Mouse (Mus musculus) CD4-positive helper T cell, adult 2 months (primary cell): ENCODE results near the gene Fbn1.

Experiments used
- DNase-seq: peaks from one replicate; pipeline ENCODE4 v3.0.0-alpha.2; 2012; ENCODE audit warnings: low read depth, missing footprints, low spot score

Gene Fbn1

GRCm38 (mm10) chr2:125501526-125501925 is 6.3 kb downstream of the Fbn1 start:
- no peak for DNase-seq

DNA sequence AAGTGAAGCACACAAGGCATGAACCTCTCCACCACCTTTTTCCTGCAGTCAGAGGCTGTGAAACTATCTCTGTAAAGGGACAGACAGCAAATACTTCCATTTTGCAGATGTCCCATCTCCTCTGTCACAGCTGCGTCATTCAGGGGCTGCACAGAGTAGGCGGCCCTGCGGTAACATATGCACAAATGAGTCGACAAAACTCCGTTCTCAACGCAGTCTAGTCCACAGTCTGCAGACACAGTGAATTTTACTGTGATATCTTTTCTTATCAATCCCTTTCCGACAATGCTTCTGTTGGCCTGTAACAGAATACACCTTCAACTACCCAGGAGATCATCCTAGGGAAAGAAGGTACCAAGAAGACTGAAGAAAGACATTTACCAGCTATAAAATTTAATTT is 9.6 kb downstream of the Fbn1 start:
- no peak for DNase-seq

DNA sequence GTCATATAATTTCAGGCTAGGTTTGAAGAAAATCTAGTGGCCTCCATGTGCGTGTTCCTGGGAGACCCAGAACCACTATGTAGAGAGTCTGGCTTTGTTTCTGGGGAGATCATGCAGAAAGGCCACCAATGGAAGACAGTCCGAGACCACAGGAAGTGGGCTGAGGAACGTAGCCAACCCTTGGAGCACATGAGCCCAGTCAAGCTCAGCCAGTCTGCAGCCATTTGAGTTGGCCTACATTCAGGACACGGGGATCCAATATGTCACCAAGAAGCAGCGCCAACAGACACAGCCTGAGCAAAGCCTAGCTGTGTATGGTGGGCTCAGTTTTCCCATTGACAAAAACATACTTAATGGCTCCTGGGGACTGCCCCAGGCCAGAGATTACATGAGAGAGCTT is 11.1 kb downstream of the Fbn1 start:
- no peak for DNase-seq

- DNase-seq, result no peak
These were observed 12.7 kb downstream of the Fbn1 start for GRCm38 (mm10) chr2:125494831-125495812.

DNA sequence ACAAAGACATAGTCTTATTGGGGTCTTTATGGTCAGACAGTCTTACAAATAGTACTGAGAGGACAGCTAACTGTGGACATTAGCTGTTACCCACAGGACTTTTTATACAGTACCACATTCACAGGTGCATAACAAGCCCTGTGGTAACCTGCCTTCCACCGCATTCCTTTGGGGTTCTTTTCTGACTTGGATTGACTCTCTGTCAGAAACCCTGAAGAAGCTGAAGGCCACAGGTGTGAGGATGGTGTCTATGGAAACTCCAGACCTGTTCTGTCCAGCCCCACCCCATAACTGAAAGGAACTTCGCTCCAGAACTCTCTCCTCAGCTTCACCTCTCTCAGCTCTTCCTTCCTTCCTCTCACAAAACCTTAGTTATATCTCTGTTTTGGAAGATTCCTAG is 13.5 kb downstream of the Fbn1 start:
- no peak for DNase-seq

- DNase-seq, result no peak
These were observed 15.5 kb downstream of the Fbn1 start for GRCm38 (mm10) chr2:125492050-125492900.

GRCm38 (mm10) chr2:125489979-125490378 is 17.8 kb downstream of the Fbn1 start:
- DNase-seq, result no peak

DNA sequence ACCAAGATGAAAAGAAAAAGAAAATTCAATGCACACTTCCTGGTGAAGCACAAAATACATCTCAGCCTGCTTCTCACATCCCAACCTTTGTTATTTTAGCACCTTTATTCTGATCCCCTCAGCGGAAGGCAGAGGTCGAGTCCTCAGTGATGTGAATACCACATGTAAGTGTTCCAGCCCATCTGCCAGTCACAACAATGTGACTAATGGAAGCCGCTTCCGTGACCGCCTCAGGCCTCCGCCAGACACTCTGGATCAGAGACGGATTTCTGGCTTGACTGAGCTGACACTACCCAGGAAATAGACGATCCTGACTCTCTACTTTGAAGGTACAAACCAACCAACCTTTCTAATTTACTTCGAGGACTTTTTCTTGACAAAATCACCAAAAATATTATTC is 22.9 kb downstream of the Fbn1 start:
- no peak for DNase-seq

DNA sequence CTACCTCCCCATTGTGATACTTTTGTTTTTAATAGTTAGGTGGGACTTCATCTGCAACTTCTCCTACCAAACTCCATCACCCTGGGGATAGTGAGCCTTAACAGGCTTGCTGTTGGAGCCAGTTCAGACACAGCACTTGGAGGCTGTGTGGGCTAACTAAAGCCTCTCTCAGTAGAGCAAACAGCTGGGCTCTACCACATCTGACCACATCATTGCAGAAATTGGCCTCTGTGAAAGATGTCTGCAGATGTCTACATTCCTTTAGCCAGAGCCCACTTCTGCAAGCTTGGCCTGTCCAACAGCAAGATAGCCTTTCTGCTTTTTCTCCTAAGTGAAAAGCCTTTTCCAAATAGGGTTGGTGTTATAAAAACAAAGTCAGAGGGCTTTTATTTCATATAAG is 23.6 kb downstream of the Fbn1 start:
- no peak for DNase-seq

DNA sequence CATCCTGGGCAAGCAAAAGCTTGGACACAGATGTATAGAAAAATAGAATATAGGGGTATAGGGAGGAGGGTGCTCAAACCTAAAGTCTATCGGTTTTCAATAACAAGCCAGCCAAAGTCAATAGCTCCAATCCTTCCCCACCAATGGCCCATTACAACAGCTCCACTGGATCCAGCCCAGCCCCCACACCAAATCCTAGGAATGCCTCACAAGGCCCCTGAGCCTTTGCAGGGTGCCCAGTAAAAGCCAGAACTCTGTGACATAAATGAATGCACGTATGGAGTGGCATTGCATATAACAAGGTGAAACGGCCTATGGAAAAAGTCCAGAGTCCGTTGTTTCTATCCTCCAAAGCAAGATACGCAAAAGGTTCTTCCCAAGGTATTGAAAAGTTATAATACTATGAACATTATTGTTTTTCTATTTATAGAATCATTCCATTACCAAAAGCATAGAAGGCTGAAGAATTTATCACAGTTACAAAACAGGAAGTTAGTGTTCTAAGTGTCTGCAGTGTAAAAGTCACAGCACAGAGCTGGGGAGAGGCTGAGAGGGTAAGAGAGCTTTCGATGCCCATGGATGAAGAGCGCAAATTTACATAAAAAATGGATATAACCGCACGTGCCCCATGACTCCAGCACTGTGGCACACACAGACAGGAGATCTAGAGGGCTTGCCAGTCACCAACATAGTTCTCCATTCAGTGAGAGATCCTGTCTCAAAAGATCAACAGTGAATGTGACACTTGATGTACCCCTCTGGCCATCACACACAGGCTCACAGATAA is 26.1 kb downstream of the Fbn1 start:
- no peak for DNase-seq

DNA sequence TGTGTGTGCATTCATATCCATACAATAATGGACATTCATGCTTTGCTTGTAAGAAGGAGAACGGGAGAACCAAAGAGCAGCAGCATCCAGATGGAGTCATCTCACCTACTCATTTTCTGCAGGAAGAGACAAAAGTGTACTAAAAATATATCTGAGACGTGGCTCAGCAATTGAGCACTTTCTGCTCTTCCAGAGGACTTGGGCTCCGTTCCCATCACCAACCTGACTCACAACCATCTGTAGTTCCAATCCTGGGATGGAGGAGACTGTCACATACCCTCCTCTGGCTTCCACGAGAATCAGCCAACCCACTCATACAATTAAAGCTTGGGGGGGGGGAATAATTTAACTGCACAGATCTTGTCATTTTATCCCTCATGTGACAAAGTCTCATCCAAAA is 26.7 kb downstream of the Fbn1 start:
- DNase-seq, result no peak

GRCm38 (mm10) chr2:125480057-125480456 is 27.7 kb downstream of the Fbn1 start:
- no peak for DNase-seq

DNA sequence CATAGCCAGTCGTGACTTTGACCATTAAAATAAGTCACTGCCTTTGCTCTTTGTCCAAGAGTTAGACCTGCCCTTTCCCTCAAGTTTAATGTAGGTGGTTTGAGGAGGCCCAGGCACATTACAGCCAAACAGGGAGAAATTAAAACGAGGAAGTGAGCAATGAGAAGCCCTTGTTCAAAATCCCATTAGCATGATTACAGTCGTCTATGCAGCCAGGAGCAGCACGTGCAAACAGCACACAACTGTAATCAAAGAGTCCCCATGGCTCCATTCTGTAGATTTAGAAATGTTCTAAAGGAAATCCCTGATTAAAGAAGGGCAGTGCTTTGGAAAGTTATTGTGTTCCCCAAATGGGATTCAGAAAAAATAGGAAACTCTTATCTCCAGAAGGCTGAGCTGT is 29.1 kb downstream of the Fbn1 start:
- DNase-seq, result no peak

- DNase-seq, result no peak
These were observed 30.4 kb downstream of the Fbn1 start for GRCm38 (mm10) chr2:125477367-125477766.

- DNase-seq, result no peak
These were observed 31.6 kb downstream of the Fbn1 start for GRCm38 (mm10) chr2:125476231-125476630.

DNA sequence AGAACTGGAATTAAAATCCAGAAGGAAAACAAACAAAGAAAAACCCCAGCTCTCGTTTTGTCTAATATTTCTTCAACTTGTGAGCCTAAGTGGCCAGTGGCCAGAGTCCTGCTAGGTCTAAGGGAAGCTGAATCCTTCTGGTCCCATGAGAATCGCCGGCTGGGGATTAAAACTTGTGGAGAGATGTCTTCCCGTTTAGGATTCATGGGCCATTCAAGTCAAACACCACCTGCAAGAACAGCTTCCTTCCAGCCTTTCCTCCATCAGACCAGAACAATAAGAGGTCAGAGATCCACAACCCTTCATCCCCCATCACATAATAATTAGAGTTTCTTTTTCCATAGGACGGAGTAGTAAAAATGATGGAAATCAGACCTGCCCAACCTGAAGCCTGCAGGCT is 33.1 kb downstream of the Fbn1 start:
- DNase-seq, result no peak

GRCm38 (mm10) chr2:125473228-125473627 is 34.6 kb downstream of the Fbn1 start:
- DNase-seq, result no peak

GRCm38 (mm10) chr2:125471721-125472120 is 36.1 kb downstream of the Fbn1 start:
- no peak for DNase-seq

- no peak for DNase-seq
These were observed 37.1 kb downstream of the Fbn1 start for GRCm38 (mm10) chr2:125470553-125471295.

GRCm38 (mm10) chr2:125464036-125464435 is 43.8 kb downstream of the Fbn1 start:
- DNase-seq, result no peak

- no peak for DNase-seq
These were observed 48.7 kb downstream of the Fbn1 start for GRCm38 (mm10) chr2:125459087-125459486.
